Mouse (Mus musculus): Measurements from ENCODE around the gene Ap2s1.

Gene Ap2s1

GRCm38 (mm10) chr7:16738073-16738696 is at the start of gene Ap2s1:
Ap2s1 (plus strand) TSS chr7:16738410.
- peak; percentile 100 for DNase-seq (ENCODE audit: low read depth, low spot score)

GRCm38 (mm10) chr7:16689196-16689595 is 49.0 kb upstream of the Ap2s1 start:
- DNase-seq (ENCODE audit: low read depth, low spot score) = no peak

- peak; percentile 25 for DNase-seq (ENCODE audit: low read depth, low spot score)
Measured at GRCm38 (mm10) chr7:16695025-16695424, 43.2 kb upstream of the Ap2s1 start.

GRCm38 (mm10) chr7:16699042-16699441 is 39.2 kb upstream of the Ap2s1 start:
- peak; percentile 27 for DNase-seq (ENCODE audit: low read depth, low spot score)

GRCm38 (mm10) chr7:16700583-16700982 is 37.6 kb upstream of the Ap2s1 start:
- DNase-seq (ENCODE audit: low read depth, low spot score) = peak; percentile 16

- DNase-seq (ENCODE audit: low read depth, low spot score) = peak; percentile 87
Measured at GRCm38 (mm10) chr7:16706385-16706784, 31.8 kb upstream of the Ap2s1 start.

- no peak for DNase-seq (ENCODE audit: low read depth, low spot score)
Measured at GRCm38 (mm10) chr7:16708244-16708643, 30.0 kb upstream of the Ap2s1 start.

- no peak for DNase-seq (ENCODE audit: low read depth, low spot score)
Measured at GRCm38 (mm10) chr7:16710604-16711003, 27.6 kb upstream of the Ap2s1 start.

- no peak for DNase-seq (ENCODE audit: low read depth, low spot score)
Measured at GRCm38 (mm10) chr7:16712633-16713415, 25.4 kb upstream of the Ap2s1 start.

GRCm38 (mm10) chr7:16716456-16717152 is 21.6 kb upstream of the Ap2s1 start:
- DNase-seq (ENCODE audit: low read depth, low spot score) = peak; percentile 40

- no peak for DNase-seq (ENCODE audit: low read depth, low spot score)
Measured at GRCm38 (mm10) chr7:16721629-16722028, 16.6 kb upstream of the Ap2s1 start, which contains the start of gene Ceacam9. Ceacam9 (plus strand) TSS chr7:16721929.

GRCm38 (mm10) chr7:16722490-16722889 is 15.7 kb upstream of the Ap2s1 start:
- peak; percentile 36 for DNase-seq (ENCODE audit: low read depth, low spot score)

GRCm38 (mm10) chr7:16728596-16729348 is 9.4 kb upstream of the Ap2s1 start:
- peak; percentile 77 for DNase-seq (ENCODE audit: low read depth, low spot score)

GRCm38 (mm10) chr7:16729563-16729962 is 8.6 kb upstream of the Ap2s1 start:
- peak; percentile 63 for DNase-seq (ENCODE audit: low read depth, low spot score)

- no peak for DNase-seq (ENCODE audit: low read depth, low spot score)
Measured at GRCm38 (mm10) chr7:16730791-16731190, 7.4 kb upstream of the Ap2s1 start.

GRCm38 (mm10) chr7:16731893-16732422 is 6.3 kb upstream of the Ap2s1 start:
- no peak for DNase-seq (ENCODE audit: low read depth, low spot score)

- no peak for DNase-seq (ENCODE audit: low read depth, low spot score)
Measured at GRCm38 (mm10) chr7:16737606-16738072, 571 bp upstream of the Ap2s1 start.

- no peak for DNase-seq (ENCODE audit: low read depth, low spot score)
Measured at GRCm38 (mm10) chr7:16739056-16739604, 920 bp downstream of the Ap2s1 start.

- no peak for DNase-seq (ENCODE audit: low read depth, low spot score)
Measured at GRCm38 (mm10) chr7:16745373-16745772, 7.2 kb downstream of the Ap2s1 start.

GRCm38 (mm10) chr7:16746093-16746492 is 7.9 kb downstream of the Ap2s1 start:
- peak; percentile 89 for DNase-seq (ENCODE audit: low read depth, low spot score)

- DNase-seq (ENCODE audit: low read depth, low spot score) = peak; percentile 82
Measured at GRCm38 (mm10) chr7:16747656-16748055, 9.4 kb downstream of the Ap2s1 start.

Measured in brain, adult 2 months (tissue).